Mouse (Mus musculus): ENCODE measurements around the gene Lrrc4. TPM values are rescaled to one million over a fixed set of nuclear protein-coding genes. Genes with fewer than 3 reads are reported as not detected.

The Lrrc4 gene
- total RNA-seq, 2 experiments from 2014 or later: 1.2 to 1.6 TPM

Other genes with a start within 250 kb of the Lrrc4 start
- under 1 TPM in 1 of 2 experiments, not detected in 1; 0.29 TPM for gene Lep, start 228.5 kb upstream of the Lrrc4 start, total RNA-seq (2021)